Mouse (Mus musculus) frontal cortex, adult (tissue): ENCODE measurements around the gene Ncam1.
A peak's percentile ranks its signal among the peaks of the same experiment; 100 is the strongest.

Experiments used
- ATAC-seq: cut with Nextera tagmentation; 2 replicates; pipeline ENCODE4 v1.9.2; 2017; ENCODE audit warnings: mild to moderate bottlenecking, moderate library complexity, mixed read lengths; ENCODE audit not compliant: low TSS enrichment

Ncam1 gene

GRCm38 (mm10) chr9:49755214-49755613, 43.5 kb downstream of the Ncam1 start:
- peak; percentile 75 for ATAC-seq

GRCm38 (mm10) chr9:49751466-49751865, 47.3 kb downstream of the Ncam1 start:
- ATAC-seq, result no peak

GRCm38 (mm10) chr9:49746176-49746575, 52.5 kb downstream of the Ncam1 start:
- ATAC-seq, result no peak

- no peak for ATAC-seq
Measured at GRCm38 (mm10) chr9:49745696-49746095, 53.0 kb downstream of the Ncam1 start.

GRCm38 (mm10) chr9:49744286-49744685, 54.4 kb downstream of the Ncam1 start:
- no peak for ATAC-seq

- peak; percentile 94 for ATAC-seq
Measured at GRCm38 (mm10) chr9:49739935-49740334, 58.8 kb downstream of the Ncam1 start.

- ATAC-seq, result no peak
Measured at GRCm38 (mm10) chr9:49738546-49738945, 60.2 kb downstream of the Ncam1 start.

- ATAC-seq, result no peak
Measured at GRCm38 (mm10) chr9:49737166-49737565, 61.6 kb downstream of the Ncam1 start.

- ATAC-seq, result no peak
Measured at GRCm38 (mm10) chr9:49734348-49735007, 64.2 kb downstream of the Ncam1 start.

GRCm38 (mm10) chr9:49733726-49734125, 65.0 kb downstream of the Ncam1 start:
- no peak for ATAC-seq

GRCm38 (mm10) chr9:49729479-49729878, 69.2 kb downstream of the Ncam1 start:
- no peak for ATAC-seq

GRCm38 (mm10) chr9:49728211-49728610, 70.5 kb downstream of the Ncam1 start:
- ATAC-seq, result peak; percentile 72

- peak; percentile 90 for ATAC-seq
Measured at GRCm38 (mm10) chr9:49722765-49723164, 76.0 kb downstream of the Ncam1 start.

GRCm38 (mm10) chr9:49715121-49715520, 83.6 kb downstream of the Ncam1 start:
- no peak for ATAC-seq

- no peak for ATAC-seq
Measured at GRCm38 (mm10) chr9:49714091-49714490, 84.6 kb downstream of the Ncam1 start.

GRCm38 (mm10) chr9:49707646-49708045, 91.1 kb downstream of the Ncam1 start:
- no peak for ATAC-seq

GRCm38 (mm10) chr9:49704196-49704967, 94.3 kb downstream of the Ncam1 start:
- no peak for ATAC-seq

- ATAC-seq, result peak; percentile 87; the same call in 1 of the 2 replicates
Measured at GRCm38 (mm10) chr9:49695371-49695770, 103.4 kb downstream of the Ncam1 start.

- ATAC-seq, result no peak
Measured at GRCm38 (mm10) chr9:49692791-49693190, 105.9 kb downstream of the Ncam1 start.

GRCm38 (mm10) chr9:49691344-49691743, 107.4 kb downstream of the Ncam1 start:
- no peak for ATAC-seq

GRCm38 (mm10) chr9:49683566-49684273, 115.0 kb downstream of the Ncam1 start:
- ATAC-seq, result no peak

- no peak for ATAC-seq
Measured at GRCm38 (mm10) chr9:49681848-49682469, 116.8 kb downstream of the Ncam1 start.
